Mouse (Mus musculus): ENCODE data around the gene Jph2.

Jph2 gene

DNA sequence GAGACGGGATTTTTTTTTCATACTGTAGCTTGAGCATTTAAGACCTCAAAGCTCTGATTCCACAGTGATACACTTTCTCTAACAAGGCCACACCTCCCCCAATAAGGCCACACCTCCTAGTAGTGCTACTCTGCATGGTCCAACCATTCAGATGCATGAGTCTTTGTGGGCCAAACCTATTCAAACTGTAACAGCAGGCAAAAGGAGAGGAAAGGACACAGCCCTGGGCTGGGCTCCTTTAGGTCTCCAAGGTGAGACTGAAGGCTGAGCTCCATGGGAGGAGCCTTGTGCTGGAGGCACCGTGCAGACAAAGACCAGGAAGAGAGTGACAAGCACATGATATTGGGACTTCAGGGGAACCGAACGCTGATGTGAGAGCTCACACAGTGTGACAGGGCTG is 80.5 kb downstream of the Jph2 start:
- no peak for DNase-seq (ENCODE audit: low read depth, low spot score)

DNA sequence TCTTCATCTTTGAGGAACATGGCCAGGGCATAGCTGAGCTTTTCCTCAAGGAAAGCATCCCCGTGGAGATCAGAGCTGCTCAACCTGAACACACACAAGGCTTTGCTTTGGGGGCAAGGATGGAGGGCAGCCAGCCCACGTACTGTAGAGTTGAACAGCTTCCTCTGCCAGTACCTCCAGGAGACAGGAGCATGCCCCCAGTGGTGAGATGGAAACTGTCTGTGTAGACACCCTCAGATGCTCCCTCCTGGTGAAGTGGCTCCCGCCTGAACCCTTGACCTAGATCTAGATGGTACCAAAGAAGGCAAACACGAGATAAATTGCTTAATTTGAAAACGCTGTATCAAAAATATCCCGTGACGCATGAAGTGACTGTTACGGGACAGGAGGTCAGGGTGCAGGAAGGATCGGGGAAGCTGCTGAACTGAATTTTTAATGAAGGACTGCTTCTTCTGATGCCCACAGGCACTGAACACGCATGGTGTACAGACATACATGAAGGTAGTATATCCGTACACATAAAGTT is 87.6 kb downstream of the Jph2 start:
- no peak for DNase-seq (ENCODE audit: low read depth, low spot score)

DNA sequence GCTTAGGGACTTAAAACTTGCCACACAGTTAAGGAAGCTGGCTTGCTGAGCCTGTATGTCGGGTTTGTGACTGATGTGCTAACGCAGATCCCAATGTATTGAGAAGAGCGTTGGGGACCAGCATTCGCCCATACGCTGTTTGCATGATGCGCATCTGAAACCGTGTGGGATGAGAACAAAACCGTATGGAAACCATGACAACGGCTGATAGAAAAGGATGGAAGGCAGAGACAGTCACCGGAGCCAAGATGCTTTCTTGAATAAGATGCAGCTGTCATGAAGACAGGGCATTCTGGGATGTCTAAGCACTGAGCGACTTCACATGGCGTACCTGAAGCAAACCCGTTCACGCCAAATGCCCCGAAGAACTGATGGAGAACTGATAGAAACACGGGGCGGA is 88.4 kb downstream of the Jph2 start:
- DNase-seq (ENCODE audit: low read depth, low spot score) = no peak

DNA sequence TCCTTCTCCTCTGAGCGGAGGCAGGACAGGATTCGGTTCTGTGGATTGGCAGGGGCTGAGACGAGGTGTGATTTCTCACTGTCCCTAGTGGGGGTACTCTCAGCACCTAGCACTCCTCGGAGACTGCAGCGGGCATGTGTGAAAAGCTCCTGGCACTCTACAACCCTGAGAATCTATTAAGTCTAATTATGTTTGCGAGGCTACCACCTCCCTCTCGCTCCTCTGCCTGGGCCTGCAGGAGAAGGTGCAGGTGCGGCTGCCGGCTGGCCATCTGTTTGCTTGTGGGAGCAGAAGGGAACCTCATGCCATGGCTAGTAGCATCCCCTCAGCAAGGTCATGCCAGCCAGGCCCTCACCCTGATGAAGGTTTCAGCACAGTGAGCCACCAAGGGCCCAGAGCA is 94.8 kb downstream of the Jph2 start:
- DNase-seq (ENCODE audit: low read depth, low spot score) = no peak

DNA sequence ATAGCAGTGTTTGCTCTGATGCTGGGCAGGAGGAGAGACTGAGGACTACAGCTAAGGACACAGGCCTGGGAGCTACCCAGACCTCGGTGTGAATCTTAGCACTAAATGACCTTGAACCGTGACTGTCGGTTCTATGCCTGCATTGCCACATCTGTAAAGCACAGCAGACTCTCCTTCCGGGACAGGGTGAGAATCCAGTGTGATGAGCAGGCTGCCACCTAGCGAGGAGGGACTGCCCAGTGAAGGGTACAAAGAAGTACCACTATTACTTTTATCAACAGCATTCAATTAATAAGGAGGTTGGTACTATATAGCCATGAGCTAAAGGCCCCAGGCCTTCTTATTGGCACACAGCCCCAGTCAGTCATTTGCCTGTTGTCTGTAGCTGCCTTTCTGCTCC is 96.2 kb downstream of the Jph2 start:
- peak; percentile 21 for DNase-seq (ENCODE audit: low read depth, low spot score)

DNA sequence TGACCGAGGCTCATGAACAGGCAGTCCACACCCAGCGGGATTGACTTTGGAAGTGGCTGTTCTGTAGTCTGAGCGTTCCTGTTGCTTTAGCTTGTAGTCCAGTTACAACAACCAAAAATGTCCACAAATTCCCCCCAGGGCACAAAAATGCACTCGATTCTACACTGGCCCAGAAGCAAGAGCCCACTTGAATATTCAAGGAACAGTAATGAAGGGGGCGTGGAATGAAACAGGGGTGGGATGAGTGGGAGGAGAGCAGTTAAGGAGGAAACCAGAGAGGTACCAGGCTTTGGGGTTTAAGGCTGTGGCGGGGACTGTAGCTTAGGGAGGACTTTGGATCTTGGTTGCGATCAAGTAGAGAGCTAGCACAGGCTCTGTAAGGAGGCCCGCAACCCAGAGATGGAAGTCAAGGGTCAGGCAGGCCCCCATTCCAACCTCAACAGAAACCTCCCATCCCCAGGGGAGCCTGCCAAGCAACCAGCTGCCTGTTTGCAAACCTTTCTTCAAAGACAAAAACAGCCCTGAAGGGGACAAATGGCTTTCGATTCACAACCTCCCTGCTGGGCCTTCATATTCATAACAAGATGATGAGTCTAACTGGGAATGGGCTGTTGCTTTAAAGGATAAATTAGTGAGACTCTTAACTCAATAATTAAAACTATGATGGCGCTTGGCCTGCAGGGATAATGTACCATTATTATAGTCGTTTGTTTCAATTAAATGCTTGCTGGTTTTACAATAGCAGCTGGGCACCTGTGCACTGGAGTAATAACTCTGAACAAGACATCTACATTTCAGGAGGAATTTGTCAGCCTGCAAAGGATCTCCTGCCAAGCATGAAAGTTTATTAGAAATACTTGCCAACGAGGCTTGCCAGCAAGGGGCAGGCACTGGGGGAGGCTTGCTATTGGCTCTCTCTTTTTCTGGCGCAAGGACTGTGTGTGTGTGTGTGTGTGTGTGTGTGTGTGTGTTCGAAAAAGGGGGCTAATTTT is 97.4 kb downstream of the Jph2 start:
- DNase-seq (ENCODE audit: low read depth, low spot score) = no peak

DNA sequence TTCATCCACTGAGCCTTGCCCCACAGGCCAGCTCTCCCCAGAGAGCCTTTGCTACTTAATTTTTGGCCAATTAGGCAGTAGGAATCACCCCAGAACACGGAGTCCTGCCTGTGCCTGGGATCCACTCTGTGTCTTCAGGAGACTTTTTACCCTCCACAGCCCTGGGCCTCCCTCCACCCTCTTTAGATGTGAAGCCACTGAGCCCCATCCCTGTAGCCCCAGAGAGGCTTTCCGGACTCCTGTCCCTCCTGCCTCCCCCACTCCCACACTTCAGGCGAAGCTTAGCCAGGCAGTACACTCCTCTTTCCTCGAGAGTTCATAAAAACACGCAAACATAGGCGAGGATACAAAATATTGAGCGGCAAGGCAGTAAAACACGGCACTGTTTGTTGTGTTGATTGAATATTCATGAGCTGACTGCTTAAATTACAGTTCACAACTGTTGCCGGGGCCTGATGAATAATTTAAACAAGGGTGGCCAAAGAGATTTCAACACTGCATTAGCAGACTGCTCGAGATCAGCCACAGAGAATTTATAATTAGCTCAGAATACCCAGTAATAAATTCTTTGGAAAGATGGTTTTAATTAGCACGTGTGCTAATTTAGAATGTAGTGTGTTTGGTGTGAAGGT is 100.7 kb downstream of the Jph2 start:
- DNase-seq (ENCODE audit: low read depth, low spot score) = no peak

DNA sequence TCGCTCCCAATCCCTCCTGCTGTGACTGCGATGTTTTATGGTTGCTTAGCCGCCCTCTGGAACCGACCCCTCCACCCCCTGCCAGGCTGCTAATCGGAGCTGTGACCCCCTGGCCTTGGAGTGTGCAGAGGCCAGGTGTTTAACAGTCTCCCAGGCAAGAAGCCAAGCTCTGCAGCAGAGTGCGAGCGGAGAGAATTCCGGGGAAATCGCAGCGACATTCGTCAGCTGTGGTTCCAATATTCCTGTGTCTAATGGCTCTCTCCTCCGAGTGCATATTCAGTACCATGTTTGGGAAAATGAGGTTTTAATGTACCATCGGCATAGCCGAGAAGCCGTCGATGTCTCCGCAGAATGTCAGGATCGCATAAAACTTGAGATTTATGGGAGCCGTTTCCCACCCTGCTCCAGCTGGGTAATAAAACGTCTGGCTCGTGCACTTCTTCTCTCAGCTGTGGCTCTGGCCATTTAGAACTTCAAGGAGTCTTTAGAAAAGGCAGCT is 108.9 kb downstream of the Jph2 start:
- no peak for DNase-seq (ENCODE audit: low read depth, low spot score)

All from CD4-positive, CD25-positive, alpha-beta regulatory T cell, adult 2 months (primary cell).